Mouse (Mus musculus): ENCODE measurements around the gene Asb6.

DNA sequence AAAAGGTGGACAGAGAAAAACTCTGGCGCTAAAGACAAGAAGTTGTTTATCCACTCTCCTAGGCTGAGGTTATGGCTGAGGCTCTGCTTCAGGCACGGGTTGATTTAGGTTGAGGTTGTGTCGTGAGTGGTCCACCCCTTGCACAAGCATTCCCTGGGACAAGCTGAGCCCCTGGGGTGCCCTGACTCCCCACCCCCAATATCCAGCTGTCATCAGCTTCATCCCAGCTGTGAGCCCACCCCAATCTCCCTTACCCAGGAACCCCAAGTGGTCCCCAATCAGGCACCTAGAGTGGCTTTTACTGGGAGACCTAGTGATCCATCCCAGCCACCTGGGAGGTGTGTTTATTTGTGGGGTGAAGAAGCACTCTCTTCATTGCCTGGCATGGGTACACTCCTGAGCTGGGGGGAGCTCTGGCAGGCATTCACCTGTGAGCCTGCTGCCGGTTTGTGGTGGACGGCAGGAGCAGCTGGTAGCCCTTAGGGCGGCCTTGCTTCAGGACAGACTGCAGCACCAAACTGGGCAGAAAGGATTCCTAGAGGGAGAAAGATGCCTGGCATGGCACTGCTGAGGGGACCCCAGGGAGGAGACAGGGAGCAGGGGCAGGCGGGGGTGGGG lies 34.8 kb downstream of the Asb6 start:
- TF ChIP-seq CHD2 (IDR thresholded peaks at IDR 0.05; ENCODE audit: low read length) = no peak
- no peak for TF ChIP-seq CTCF (IDR thresholded peaks at IDR 0.05 in 2 of 3, conservative IDR thresholded peaks at IDR 0.05 in 1 of 3; ENCODE audit: control insufficient read depth in 1 of 3, insufficient read depth in 1 of 3, low read depth in 2 of 3, low read length in 3 of 3, poor library complexity in 1 of 3, severe bottlenecking in 1 of 3)
- TF ChIP-seq MAZ (IDR thresholded peaks at IDR 0.05; ENCODE audit: low read depth, low read length) = no peak
- no peak for TF ChIP-seq ZNF384 (IDR thresholded peaks at IDR 0.05; ENCODE audit: low read depth, low read length)
- no peak for TF ChIP-seq UBTF (IDR thresholded peaks at IDR 0.05; ENCODE audit: borderline replicate concordance, insufficient read depth, low read depth, low read length)
- no peak for TF ChIP-seq NRF1 (IDR thresholded peaks at IDR 0.05; ENCODE audit: insufficient read depth, low read depth, low read length, poor library complexity, severe bottlenecking)
- no peak for TF ChIP-seq GATA1 (IDR thresholded peaks at IDR 0.05; ENCODE audit: low read depth, low read length)
- TF ChIP-seq GABPA (IDR thresholded peaks at IDR 0.05; ENCODE audit: low read depth, low read length) = no peak
- TF ChIP-seq MEF2A (IDR thresholded peaks at IDR 0.05; ENCODE audit: extremely low read depth, insufficient replicate concordance, low read depth, low read length, poor library complexity, severe bottlenecking) = no peak
- TF ChIP-seq POLR2AphosphoS2 (IDR thresholded peaks at IDR 0.05; ENCODE audit: low read length) = no peak
